Mouse (Mus musculus): ENCODE data around the gene Nup54. TPM values are rescaled to one million over a fixed set of nuclear protein-coding genes. Genes with fewer than 3 reads are reported as not detected.

Nup54 gene
- polyA plus RNA-seq, 1 experiment = 13.4 TPM

GRCm38 (mm10) chr5:92374721-92375142 is 60.3 kb downstream of the Nup54 start:
- H3K79me3 ChIP-seq (ENCODE audit: low read depth) = no peaks in the 10 kb centered on the region
- TF ChIP-seq USF1 (IDR thresholded peaks at IDR 0.05; ENCODE audit: low read depth) (no peak), CEBPB (IDR thresholded peaks at IDR 0.05; ENCODE audit: low read depth) (no peak), MAX (IDR thresholded peaks at IDR 0.05) (no peak), CTCF (IDR thresholded peaks at IDR 0.05; ENCODE audit: control insufficient read depth, insufficient read depth, insufficient read length) (no peak), MYOG (IDR thresholded peaks at IDR 0.05; ENCODE audit: control insufficient read depth, extremely low read depth, insufficient read length) (no peak), MYOD1 (IDR thresholded peaks at IDR 0.05; ENCODE audit: control insufficient read depth, insufficient read length, low read depth) (no peak), FOSL1 (IDR thresholded peaks at IDR 0.05; ENCODE audit: insufficient read depth, low read length, poor library complexity, severe bottlenecking) (no peak)
- H3K36me3 ChIP-seq (ENCODE audit: control insufficient read depth, insufficient read depth) = no peaks in the 10 kb centered on the region
- H3K4me3 ChIP-seq (ENCODE audit: insufficient read depth, poor library complexity, severe bottlenecking) = no peak overlapping the region
- no peaks in the 10 kb centered on the region for H3K79me2 ChIP-seq (ENCODE audit: control insufficient read depth, insufficient read depth)
- no peak overlapping the region for H3ac ChIP-seq (ENCODE audit: control insufficient read depth, insufficient read length, low read depth)
- H3K27me3 ChIP-seq (ENCODE audit: control insufficient read depth, insufficient read depth, insufficient read length) = no peaks in the 10 kb centered on the region

GRCm38 (mm10) chr5:92372605-92373004 is 62.4 kb downstream of the Nup54 start:
- Histone ChIP-seq H3ac (ENCODE audit: control insufficient read depth, insufficient read length, low read depth) (no peak overlapping the region), H3K27me3 (ENCODE audit: control insufficient read depth, insufficient read depth, insufficient read length) (no peaks in the 10 kb centered on the region), H3K79me3 (ENCODE audit: low read depth) (no peaks in the 10 kb centered on the region), H3K36me3 (ENCODE audit: control insufficient read depth, insufficient read depth) (no peaks in the 10 kb centered on the region), H3K4me3 (ENCODE audit: insufficient read depth, poor library complexity, severe bottlenecking) (no peak overlapping the region), H3K79me2 (ENCODE audit: control insufficient read depth, insufficient read depth) (no peaks in the 10 kb centered on the region)
- TF ChIP-seq USF1 (IDR thresholded peaks at IDR 0.05; ENCODE audit: low read depth) (no peak), MYOG (IDR thresholded peaks at IDR 0.05; ENCODE audit: control insufficient read depth, extremely low read depth, insufficient read length) (no peak), CTCF (IDR thresholded peaks at IDR 0.05; ENCODE audit: control insufficient read depth, insufficient read depth, insufficient read length) (no peak), FOSL1 (IDR thresholded peaks at IDR 0.05; ENCODE audit: insufficient read depth, low read length, poor library complexity, severe bottlenecking) (no peak), MAX (IDR thresholded peaks at IDR 0.05) (no peak), MYOD1 (IDR thresholded peaks at IDR 0.05; ENCODE audit: control insufficient read depth, insufficient read length, low read depth) (no peak), CEBPB (IDR thresholded peaks at IDR 0.05; ENCODE audit: low read depth) (no peak)

GRCm38 (mm10) chr5:92371361-92371976 is 63.5 kb downstream of the Nup54 start:
- Histone ChIP-seq H3K27me3 (ENCODE audit: control insufficient read depth, insufficient read depth, insufficient read length) (no peaks in the 10 kb centered on the region), H3K79me2 (ENCODE audit: control insufficient read depth, insufficient read depth) (no peaks in the 10 kb centered on the region), H3K79me3 (ENCODE audit: low read depth) (no peaks in the 10 kb centered on the region), H3K4me3 (ENCODE audit: insufficient read depth, poor library complexity, severe bottlenecking) (no peak overlapping the region), H3ac (ENCODE audit: control insufficient read depth, insufficient read length, low read depth) (no peak overlapping the region), H3K36me3 (ENCODE audit: control insufficient read depth, insufficient read depth) (no peaks in the 10 kb centered on the region)
- TF ChIP-seq CTCF (IDR thresholded peaks at IDR 0.05; ENCODE audit: control insufficient read depth, insufficient read depth, insufficient read length) (no peak), CEBPB (IDR thresholded peaks at IDR 0.05; ENCODE audit: low read depth) (no peak), MYOG (IDR thresholded peaks at IDR 0.05; ENCODE audit: control insufficient read depth, extremely low read depth, insufficient read length) (no peak), FOSL1 (IDR thresholded peaks at IDR 0.05; ENCODE audit: insufficient read depth, low read length, poor library complexity, severe bottlenecking) (no peak), MYOD1 (IDR thresholded peaks at IDR 0.05; ENCODE audit: control insufficient read depth, insufficient read length, low read depth) (no peak), MAX (IDR thresholded peaks at IDR 0.05) (no peak), USF1 (IDR thresholded peaks at IDR 0.05; ENCODE audit: low read depth) (no peak)

- Histone ChIP-seq H3K27me3 (ENCODE audit: control insufficient read depth, insufficient read depth, insufficient read length) (no peaks in the 10 kb centered on the region), H3K79me3 (ENCODE audit: low read depth) (no peaks in the 10 kb centered on the region), H3K4me3 (ENCODE audit: insufficient read depth, poor library complexity, severe bottlenecking) (no peak overlapping the region), H3K36me3 (ENCODE audit: control insufficient read depth, insufficient read depth) (no peaks in the 10 kb centered on the region), H3K79me2 (ENCODE audit: control insufficient read depth, insufficient read depth) (no peaks in the 10 kb centered on the region), H3ac (ENCODE audit: control insufficient read depth, insufficient read length, low read depth) (no peak overlapping the region)
- TF ChIP-seq MAX (IDR thresholded peaks at IDR 0.05) (no peak), USF1 (IDR thresholded peaks at IDR 0.05; ENCODE audit: low read depth) (no peak), FOSL1 (IDR thresholded peaks at IDR 0.05; ENCODE audit: insufficient read depth, low read length, poor library complexity, severe bottlenecking) (no peak), CEBPB (IDR thresholded peaks at IDR 0.05; ENCODE audit: low read depth) (no peak), MYOG (IDR thresholded peaks at IDR 0.05; ENCODE audit: control insufficient read depth, extremely low read depth, insufficient read length) (no peak), MYOD1 (IDR thresholded peaks at IDR 0.05; ENCODE audit: control insufficient read depth, insufficient read length, low read depth) (no peak), CTCF (IDR thresholded peaks at IDR 0.05; ENCODE audit: control insufficient read depth, insufficient read depth, insufficient read length) (no peak)
These were observed 64.1 kb downstream of the Nup54 start for GRCm38 (mm10) chr5:92370891-92371290.

- Histone ChIP-seq H3K79me2 (ENCODE audit: control insufficient read depth, insufficient read depth) (no peaks in the 10 kb centered on the region), H3ac (ENCODE audit: control insufficient read depth, insufficient read length, low read depth) (no peak overlapping the region), H3K36me3 (ENCODE audit: control insufficient read depth, insufficient read depth) (no peaks in the 10 kb centered on the region), H3K79me3 (ENCODE audit: low read depth) (no peaks in the 10 kb centered on the region), H3K4me3 (ENCODE audit: insufficient read depth, poor library complexity, severe bottlenecking) (no peak overlapping the region), H3K27me3 (ENCODE audit: control insufficient read depth, insufficient read depth, insufficient read length) (no peaks in the 10 kb centered on the region)
- TF ChIP-seq CEBPB (IDR thresholded peaks at IDR 0.05; ENCODE audit: low read depth) (peak; percentile 93), MYOG (IDR thresholded peaks at IDR 0.05; ENCODE audit: control insufficient read depth, extremely low read depth, insufficient read length) (no peak)
These were observed 64.6 kb downstream of the Nup54 start for GRCm38 (mm10) chr5:92370392-92370791.
